Mouse (Mus musculus) activated CD4-positive, CD25-positive, alpha-beta regulatory T cell, adult 4 months (primary cell): Measurements from ENCODE around the gene Cpsf2. TPM values are rescaled to one million over a fixed set of nuclear protein-coding genes. Genes with fewer than 3 reads are reported as not detected.
"Not testable (repeated sequence)": the region's sequence is repeated elsewhere in the genome, so short reads cannot be mapped to it uniquely, and the experiment has no call there.

Experiments used
- ATAC-seq: one replicate; pipeline ENCODE4 v1.8.0; 2017
- polyA plus RNA-seq, 2 experiments: library from polyadenylated mRNA; unstranded; fragments of 100-300 nt; shearing (Covaris generic); gene quantifications; one replicate each; pipeline ENCODE4 v1.2.1; 2017

Gene Cpsf2
- polyA plus RNA-seq = 10 to 100 TPM; 17.0 to 21.1 TPM

GRCm38 (mm10) chr12:101975601-101976571 is at the start of gene Cpsf2:
TSS of gene Cpsf2 (plus strand) at chr12:101975988.
- peak; percentile 83 for ATAC-seq

- no peak for ATAC-seq
These were observed 47.4 kb upstream of the Cpsf2 start for GRCm38 (mm10) chr12:101928423-101928822.

GRCm38 (mm10) chr12:101935223-101935622 is 40.6 kb upstream of the Cpsf2 start:
- ATAC-seq = no peak

GRCm38 (mm10) chr12:101937572-101937971 is 38.2 kb upstream of the Cpsf2 start:
- ATAC-seq = no peak

- ATAC-seq = no peak
These were observed 27.8 kb upstream of the Cpsf2 start for GRCm38 (mm10) chr12:101947986-101948385.

GRCm38 (mm10) chr12:101948801-101949200 is 27.0 kb upstream of the Cpsf2 start:
- ATAC-seq = no peak

- ATAC-seq = not testable (repeated sequence)
These were observed 20.0 kb upstream of the Cpsf2 start for GRCm38 (mm10) chr12:101955821-101956220.

- ATAC-seq = no peak
These were observed 18.5 kb upstream of the Cpsf2 start for GRCm38 (mm10) chr12:101957079-101957941.

- ATAC-seq = peak; percentile 99
These were observed 17.7 kb upstream of the Cpsf2 start, which contains the start of gene Atxn3 for GRCm38 (mm10) chr12:101957942-101958544. TSS of gene Atxn3 (minus strand) at chr12:101958246.

GRCm38 (mm10) chr12:101958556-101958955 is 17.2 kb upstream of the Cpsf2 start:
- ATAC-seq = no peak

GRCm38 (mm10) chr12:101958960-101959780 is 16.6 kb upstream of the Cpsf2 start:
- ATAC-seq = not testable (repeated sequence)

- ATAC-seq = peak; percentile 30
These were observed 4.5 kb upstream of the Cpsf2 start for GRCm38 (mm10) chr12:101971311-101971710.

GRCm38 (mm10) chr12:101972230-101972629 is 3.6 kb upstream of the Cpsf2 start:
- no peak for ATAC-seq

GRCm38 (mm10) chr12:101974571-101974970 is 1.2 kb upstream of the Cpsf2 start:
- ATAC-seq = no peak

GRCm38 (mm10) chr12:101975167-101975600 is 604 bp upstream of the Cpsf2 start:
- ATAC-seq = no peak

- no peak for ATAC-seq
These were observed 1.0 kb downstream of the Cpsf2 start for GRCm38 (mm10) chr12:101976651-101977403.

- ATAC-seq = no peak
These were observed 1.7 kb downstream of the Cpsf2 start for GRCm38 (mm10) chr12:101977404-101977915.

- ATAC-seq = no peak
These were observed 2.4 kb downstream of the Cpsf2 start for GRCm38 (mm10) chr12:101978162-101978561.

GRCm38 (mm10) chr12:101978588-101978987 is 2.8 kb downstream of the Cpsf2 start:
- ATAC-seq = no peak

GRCm38 (mm10) chr12:101979213-101979750 is 3.5 kb downstream of the Cpsf2 start:
- no peak for ATAC-seq
